Mouse (Mus musculus) C2C12 (cell line): ENCODE data around the gene Cyp17a1. TPM values are rescaled to one million over a fixed set of nuclear protein-coding genes. Genes with fewer than 3 reads are reported as not detected.

Experiments
- H3K27me3 ChIP-seq: one replicate; pipeline ENCODE4 v1.6.1; 2011; ENCODE audit not compliant: control insufficient read depth, insufficient read depth, insufficient read length
- H3K36me3 ChIP-seq: one replicate; pipeline ENCODE4 v1.6.1; 2011; ENCODE audit not compliant: control insufficient read depth, insufficient read depth
- H3K4me3 ChIP-seq: one replicate; pipeline ENCODE4 v1.5.1; 2011; ENCODE audit warnings: mild to moderate bottlenecking, control low read depth; ENCODE audit not compliant: poor library complexity, insufficient read depth, severe bottlenecking
- H3K79me2 ChIP-seq: one replicate; pipeline ENCODE4 v1.6.1; 2011; ENCODE audit not compliant: control insufficient read depth, insufficient read depth
- H3K79me3 ChIP-seq: one replicate; pipeline ENCODE4 v1.6.1; 2011; ENCODE audit warnings: low read depth, control low read depth
- H3ac ChIP-seq: one replicate; pipeline ENCODE3; 2011; ENCODE audit warnings: low read depth; ENCODE audit not compliant: control insufficient read depth, insufficient read length
- CEBPB ChIP-seq: IDR thresholded peaks from one replicate; pipeline ENCODE4 v1.6.1; 2011; ENCODE audit warnings: low read depth, mild to moderate bottlenecking, control low read depth, moderate library complexity
- CTCF ChIP-seq: IDR thresholded peaks from one replicate; pipeline ENCODE4 v1.5.1; 2011; ENCODE audit not compliant: control insufficient read depth, insufficient read depth, insufficient read length
- FOSL1 ChIP-seq: IDR thresholded peaks from one replicate; pipeline ENCODE4 v1.8.0; 2011; ENCODE audit warnings: mild to moderate bottlenecking, low read length; ENCODE audit not compliant: poor library complexity, insufficient read depth, severe bottlenecking
- MAX ChIP-seq: IDR thresholded peaks from one replicate; pipeline ENCODE4 v1.6.1; 2011; ENCODE audit warnings: mild to moderate bottlenecking, control low read depth
- MYOD1 ChIP-seq: IDR thresholded peaks from one replicate; pipeline ENCODE4 v1.6.1; 2011; ENCODE audit warnings: low read depth; ENCODE audit not compliant: control insufficient read depth, insufficient read length
- MYOG ChIP-seq: IDR thresholded peaks from one replicate; pipeline ENCODE4 v1.6.1; 2011; ENCODE audit not compliant: control insufficient read depth, insufficient read length; ENCODE audit errors: extremely low read depth
- USF1 ChIP-seq: IDR thresholded peaks from one replicate; pipeline ENCODE4 v1.6.1; 2011; ENCODE audit warnings: low read depth, mild to moderate bottlenecking, control low read depth, moderate library complexity
- polyA plus RNA-seq: library from polyadenylated mRNA; unstranded; fragments of >200 nt; fragmentation: generic; extraction: Trizol; gene quantifications from one replicate; pipeline ENCODE4 v1.2.1, GENCODE M21; 2012; ENCODE audit warnings: missing spikeins

Gene Cyp17a1
- polyA plus RNA-seq, 1 experiment = not detected

- Histone ChIP-seq H3K79me3 (peaks cover 3% of the 10 kb centered on the region), H3ac (no peak overlapping the region), H3K27me3 (no peaks in the 10 kb centered on the region), H3K36me3 (peaks cover 8% of the 10 kb centered on the region), H3K79me2 (peaks cover 8% of the 10 kb centered on the region), H3K4me3 (no peak overlapping the region)
- no peak for TF ChIP-seq FOSL1
- TF ChIP-seq MAX = no peak
- TF ChIP-seq MYOG = no peak
- no peak for TF ChIP-seq USF1
- no peak for TF ChIP-seq CEBPB
- TF ChIP-seq MYOD1 = no peak
- TF ChIP-seq CTCF = no peak
Measured at GRCm38 (mm10) chr19:46648565-46648964, 24.4 kb downstream of the Cyp17a1 start.

- Histone ChIP-seq H3ac (no peak overlapping the region), H3K79me2 (peaks cover 15% of the 10 kb centered on the region), H3K4me3 (no peak overlapping the region), H3K79me3 (peaks cover 5% of the 10 kb centered on the region), H3K36me3 (peaks cover under 1% of the 10 kb centered on the region), H3K27me3 (no peaks in the 10 kb centered on the region)
- no peak for TF ChIP-seq CEBPB
Measured at GRCm38 (mm10) chr19:46647850-46648249, 25.1 kb downstream of the Cyp17a1 start.

- H3K4me3 ChIP-seq = no peak overlapping the region
- no peaks in the 10 kb centered on the region for H3K36me3 ChIP-seq
- H3K79me2 ChIP-seq = peaks cover 21% of the 10 kb centered on the region
- no peak overlapping the region for H3ac ChIP-seq
- TF ChIP-seq CEBPB = no peak
- no peak for TF ChIP-seq MYOG
- TF ChIP-seq FOSL1 = no peak
- no peak for TF ChIP-seq MYOD1
- no peak for TF ChIP-seq CTCF
- no peak for TF ChIP-seq USF1
- TF ChIP-seq MAX = no peak
- peaks cover 7% of the 10 kb centered on the region for H3K79me3 ChIP-seq
- no peaks in the 10 kb centered on the region for H3K27me3 ChIP-seq
Measured at GRCm38 (mm10) chr19:46647254-46647653, 25.7 kb downstream of the Cyp17a1 start.

- Histone ChIP-seq H3K79me3 (peaks cover 7% of the 10 kb centered on the region), H3K36me3 (no peaks in the 10 kb centered on the region), H3K27me3 (no peaks in the 10 kb centered on the region), H3K79me2 (peaks cover 28% of the 10 kb centered on the region), H3K4me3 (no peak overlapping the region), H3ac (no peak overlapping the region)
- no peak for TF ChIP-seq USF1
- TF ChIP-seq CEBPB = no peak
- no peak for TF ChIP-seq MYOG
- no peak for TF ChIP-seq FOSL1
Measured at GRCm38 (mm10) chr19:46646041-46646481, 26.9 kb downstream of the Cyp17a1 start.

- Histone ChIP-seq H3K79me3 (peaks cover 7% of the 10 kb centered on the region), H3K79me2 (peaks cover 34% of the 10 kb centered on the region), H3K4me3 (no peak overlapping the region), H3ac (no peak overlapping the region), H3K27me3 (no peaks in the 10 kb centered on the region), H3K36me3 (no peaks in the 10 kb centered on the region)
- TF ChIP-seq MYOD1 = peak; percentile 64
- TF ChIP-seq CTCF = no peak
Measured at GRCm38 (mm10) chr19:46644793-46645602, 28.0 kb downstream of the Cyp17a1 start.

- Histone ChIP-seq H3ac (no peak overlapping the region), H3K79me2 (peaks cover 34% of the 10 kb centered on the region), H3K27me3 (no peaks in the 10 kb centered on the region), H3K79me3 (peaks cover 7% of the 10 kb centered on the region), H3K36me3 (no peaks in the 10 kb centered on the region), H3K4me3 (no peak overlapping the region)
- no peak for TF ChIP-seq MYOG
Measured at GRCm38 (mm10) chr19:46644343-46644792, 28.6 kb downstream of the Cyp17a1 start.
